Mouse (Mus musculus) neural tube, embryonic 15.5 days (tissue): ENCODE measurements around the gene Stim1. TPM values are rescaled to one million over a fixed set of nuclear protein-coding genes. Genes with fewer than 3 reads are reported as not detected.

Experiments used
- ATAC-seq: fragments of 200-750 bp; cut with Nextera tagmentation; 2 replicates; pipeline ENCODE4 v1.8.0; 2017; ENCODE audit warnings: mild to moderate bottlenecking, moderate TSS enrichment, moderate library complexity; ENCODE audit not compliant: low FRiP score
- H3K27ac ChIP-seq: fragments of 300-500 bp; sonication (generic); replicated peaks from 2 replicates; pipeline ENCODE4 v1.5.1; 2015; ENCODE audit warnings: mild to moderate bottlenecking, inconsistent platforms
- H3K27me3 ChIP-seq: fragments of 300-500 bp; sonication (generic); replicated peaks from 2 replicates; pipeline ENCODE4 v1.6.1; 2015; ENCODE audit warnings: inconsistent platforms
- H3K36me3 ChIP-seq: fragments of 300-500 bp; sonication (generic); 2 replicates; pipeline ENCODE4 v1.6.1; 2015; ENCODE audit warnings: inconsistent platforms
- H3K4me1 ChIP-seq: fragments of 300-500 bp; sonication (generic); 2 replicates; pipeline ENCODE4 v1.6.1; 2015; ENCODE audit warnings: inconsistent platforms
- H3K4me2 ChIP-seq: fragments of 300-500 bp; sonication (generic); 2 replicates; pipeline ENCODE4 v1.6.1; 2015; ENCODE audit warnings: inconsistent platforms, mild to moderate bottlenecking, moderate library complexity
- H3K4me3 ChIP-seq: fragments of 300-500 bp; sonication (generic); replicated peaks from 2 replicates; pipeline ENCODE4 v1.5.1; 2015; ENCODE audit warnings: mild to moderate bottlenecking, inconsistent platforms
- H3K9ac ChIP-seq: fragments of 300-500 bp; sonication (generic); replicated peaks from 2 replicates; pipeline ENCODE4 v1.6.1; 2015; ENCODE audit warnings: mild to moderate bottlenecking, inconsistent platforms
- H3K9me3 ChIP-seq: fragments of 300-500 bp; sonication (generic); replicated peaks from 2 replicates; pipeline ENCODE4 v1.6.1; 2016; ENCODE audit warnings: inconsistent platforms
- WGBS: fragments of 180-500 bp; shearing (Covaris S2); methylation state at CpG from one replicate; pipeline ENCODE4 v1.1.7; 2015; ENCODE audit warnings: mixed read lengths; 5-methylcytosine and 5-hydroxymethylcytosine counted together
- polyA plus RNA-seq: library from polyadenylated mRNA; unstranded; fragments of >200 nt; fragmentation: Nextera tagmentation; extraction: Ambion mirVana; gene quantifications from 2 replicates; pipeline ENCODE4 v1.2.1, GENCODE M21; 2015

Gene Stim1
- polyA plus RNA-seq, 1 experiment from 2014 or later = 13.2 TPM

DNA sequence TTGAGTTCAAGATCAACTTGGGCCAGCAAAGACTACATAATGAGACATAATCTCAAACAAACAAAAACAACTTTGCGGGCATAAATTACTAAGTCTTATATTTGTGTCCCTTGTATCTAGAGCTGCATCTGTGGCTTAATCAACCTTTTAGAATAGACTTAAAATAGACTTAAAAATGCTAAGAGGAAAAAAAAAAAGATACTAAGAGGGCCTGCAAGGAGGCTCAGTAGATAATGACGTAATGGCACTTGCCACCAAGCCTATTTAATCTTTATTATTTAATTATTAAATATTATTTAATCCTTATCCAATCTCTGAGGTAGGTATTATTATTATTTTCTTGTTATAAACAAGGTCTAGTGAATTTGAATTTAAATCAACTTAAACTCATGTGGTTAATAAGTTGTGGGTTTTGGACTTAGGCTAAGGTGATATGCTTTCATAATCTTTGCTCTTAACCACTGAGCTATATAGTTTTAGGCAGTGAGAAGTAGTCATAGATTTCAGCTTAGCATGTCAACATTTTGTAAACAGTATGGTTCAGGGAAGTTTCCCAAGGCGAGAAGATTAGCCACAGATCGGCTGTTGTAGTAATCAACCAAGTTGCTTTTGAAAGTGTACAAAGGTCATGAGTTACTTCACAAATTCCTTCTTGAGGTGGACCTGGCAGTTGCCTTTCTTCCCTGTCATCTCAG, 45.4 kb downstream of the Stim1 start:
- H3K27me3 ChIP-seq = no peaks in the 10 kb centered on the region
- no peak overlapping the region for H3K4me3 ChIP-seq
- H3K4me1 ChIP-seq = no peaks in the 10 kb centered on the region
- WGBS = 96% methylated on average over 4 of the region's 4 CpGs
- H3K27ac ChIP-seq = no peak overlapping the region
- H3K36me3 ChIP-seq = no peaks in the 10 kb centered on the region
- no peak overlapping the region for H3K4me2 ChIP-seq
- H3K9me3 ChIP-seq = no peaks in the 10 kb centered on the region
- H3K9ac ChIP-seq = no peak overlapping the region
- ATAC-seq = no peak

DNA sequence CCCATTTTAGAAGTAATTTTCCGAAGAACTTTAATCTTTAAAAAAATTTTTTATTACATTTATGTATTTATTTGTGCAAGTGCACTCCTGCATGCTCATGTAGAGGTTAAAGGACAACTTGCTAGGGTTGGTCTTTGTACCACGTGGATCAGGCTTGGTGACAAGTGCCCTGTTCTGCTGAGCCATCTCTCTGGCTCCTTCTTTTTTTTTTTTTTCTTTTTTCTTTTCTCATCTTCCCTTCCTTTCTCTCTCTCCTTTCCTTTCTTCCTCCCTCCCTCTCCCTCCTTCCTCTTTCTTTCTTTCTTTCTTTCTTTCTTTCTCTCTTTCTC, 45.9 kb downstream of the Stim1 start:
- Histone ChIP-seq H3K9me3 (no peaks in the 10 kb centered on the region), H3K36me3 (no peaks in the 10 kb centered on the region), H3K4me3 (no peak overlapping the region), H3K9ac (no peak overlapping the region), H3K27ac (no peak overlapping the region), H3K27me3 (no peaks in the 10 kb centered on the region), H3K4me2 (no peak overlapping the region), H3K4me1 (no peaks in the 10 kb centered on the region)
- ATAC-seq = no peak
- 78% methylated on average over 2 of the region's 2 CpGs for WGBS

DNA sequence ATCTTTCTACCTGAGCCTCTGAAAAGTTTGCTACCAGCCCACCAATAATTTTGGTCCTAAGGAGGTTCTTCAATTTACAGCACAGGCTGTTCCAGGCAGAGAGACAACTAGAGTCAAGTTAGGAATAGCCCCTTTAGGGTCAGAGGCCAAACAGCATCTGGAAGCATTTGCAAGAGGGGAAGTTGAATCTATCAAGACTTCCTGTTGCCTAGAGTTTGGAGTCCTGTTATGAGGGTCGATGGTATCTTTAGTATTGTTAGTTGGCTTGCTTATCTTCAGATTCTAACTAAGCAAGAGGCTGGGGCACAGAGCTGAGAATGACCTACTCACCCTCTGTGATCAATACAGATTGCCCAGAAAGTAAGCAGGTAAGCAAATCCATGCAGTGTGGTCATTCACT, 46.5 kb downstream of the Stim1 start:
- no peak overlapping the region for H3K9ac ChIP-seq
- no peaks in the 10 kb centered on the region for H3K36me3 ChIP-seq
- no peaks in the 10 kb centered on the region for H3K27me3 ChIP-seq
- WGBS = 79% methylated on average over 1 of the region's 1 CpGs
- H3K9me3 ChIP-seq = no peaks in the 10 kb centered on the region
- H3K27ac ChIP-seq = no peak overlapping the region
- no peak overlapping the region for H3K4me3 ChIP-seq
- H3K4me1 ChIP-seq = no peaks in the 10 kb centered on the region
- no peak for ATAC-seq
- no peak overlapping the region for H3K4me2 ChIP-seq

DNA sequence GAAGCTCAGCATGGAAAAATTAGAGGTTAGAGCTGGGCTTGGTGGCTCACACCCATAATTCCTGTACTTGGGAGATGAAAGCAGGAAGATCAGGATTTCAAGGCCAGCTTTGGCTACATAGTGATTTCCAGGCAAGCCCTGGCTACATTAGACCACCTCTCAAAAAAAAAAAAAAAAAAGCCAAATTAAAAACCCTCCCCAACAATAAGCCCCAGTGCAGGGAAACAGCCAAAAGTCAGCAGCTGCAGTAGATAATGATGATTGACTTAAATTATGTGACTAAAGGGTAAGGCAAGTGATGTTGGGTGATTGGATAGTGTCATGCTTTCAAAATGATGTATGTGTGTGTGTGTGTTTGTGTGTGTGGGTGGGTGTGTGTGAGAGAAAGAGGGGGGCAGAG, 47.3 kb downstream of the Stim1 start:
- H3K4me1 ChIP-seq = no peaks in the 10 kb centered on the region
- H3K9ac ChIP-seq = no peak overlapping the region
- H3K9me3 ChIP-seq = no peaks in the 10 kb centered on the region
- H3K36me3 ChIP-seq = no peaks in the 10 kb centered on the region
- H3K4me3 ChIP-seq = no peak overlapping the region
- no peaks in the 10 kb centered on the region for H3K27me3 ChIP-seq
- no peak for ATAC-seq
- H3K4me2 ChIP-seq = no peak overlapping the region
- H3K27ac ChIP-seq = no peak overlapping the region

DNA sequence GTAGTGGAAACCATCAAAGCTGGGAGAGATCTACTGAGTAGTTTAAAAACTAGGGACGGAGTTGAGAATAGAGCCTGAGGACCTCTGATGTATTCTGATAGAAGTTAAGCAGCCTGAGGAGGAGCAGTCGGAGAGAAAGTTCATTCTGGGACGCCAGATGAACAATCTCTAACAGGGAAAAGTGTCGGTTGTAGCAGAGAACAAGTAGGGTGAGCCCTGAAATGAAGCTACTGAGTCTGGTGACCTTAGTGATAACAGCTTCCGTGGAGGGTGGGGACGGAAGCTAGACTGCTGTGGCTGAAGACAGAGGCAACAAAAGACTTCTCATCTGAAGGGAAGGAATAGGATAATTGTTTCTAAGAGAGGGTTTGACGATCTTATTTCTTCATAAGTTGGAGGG, 47.8 kb downstream of the Stim1 start:
- ATAC-seq = no peak
- Histone ChIP-seq H3K4me2 (no peak overlapping the region), H3K9me3 (no peaks in the 10 kb centered on the region), H3K4me3 (no peak overlapping the region), H3K9ac (no peak overlapping the region), H3K36me3 (no peaks in the 10 kb centered on the region), H3K27me3 (no peaks in the 10 kb centered on the region), H3K4me1 (no peaks in the 10 kb centered on the region), H3K27ac (no peak overlapping the region)
- 45% methylated on average over 7 of the region's 7 CpGs for WGBS

DNA sequence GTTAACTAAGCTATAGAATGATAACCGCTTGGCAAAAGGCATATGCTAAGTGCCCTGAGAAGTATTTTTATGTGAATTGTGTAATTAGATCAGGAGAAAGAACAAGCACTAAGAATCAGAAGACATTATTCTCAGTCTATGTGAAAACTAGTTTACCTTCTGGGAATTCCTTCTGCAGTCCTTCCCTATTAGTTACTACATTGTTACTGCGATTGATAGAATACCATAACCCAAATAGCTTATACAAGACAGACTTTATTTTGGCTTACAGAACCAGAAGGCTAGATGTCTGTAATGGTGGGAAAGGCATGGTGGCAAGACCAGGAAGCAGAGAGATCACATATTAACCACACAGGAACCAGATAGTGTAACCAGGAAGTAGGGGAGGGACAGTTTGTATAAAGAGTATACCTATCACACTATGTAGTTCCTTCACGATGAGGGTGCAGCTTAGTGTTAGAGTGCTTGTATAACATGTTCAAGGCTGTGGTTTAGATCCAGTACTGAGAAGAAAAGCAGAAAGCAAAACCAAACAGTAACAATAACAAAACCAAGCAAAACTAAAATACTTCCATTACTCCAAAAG, 50.1 kb downstream of the Stim1 start:
- no peaks in the 10 kb centered on the region for H3K9me3 ChIP-seq
- no peaks in the 10 kb centered on the region for H3K4me1 ChIP-seq
- no peak overlapping the region for H3K4me2 ChIP-seq
- H3K36me3 ChIP-seq = no peaks in the 10 kb centered on the region
- WGBS = 94% methylated on average over 3 of the region's 3 CpGs
- H3K4me3 ChIP-seq = no peak overlapping the region
- H3K9ac ChIP-seq = no peak overlapping the region
- H3K27me3 ChIP-seq = no peaks in the 10 kb centered on the region
- ATAC-seq = no peak
- H3K27ac ChIP-seq = no peak overlapping the region

DNA sequence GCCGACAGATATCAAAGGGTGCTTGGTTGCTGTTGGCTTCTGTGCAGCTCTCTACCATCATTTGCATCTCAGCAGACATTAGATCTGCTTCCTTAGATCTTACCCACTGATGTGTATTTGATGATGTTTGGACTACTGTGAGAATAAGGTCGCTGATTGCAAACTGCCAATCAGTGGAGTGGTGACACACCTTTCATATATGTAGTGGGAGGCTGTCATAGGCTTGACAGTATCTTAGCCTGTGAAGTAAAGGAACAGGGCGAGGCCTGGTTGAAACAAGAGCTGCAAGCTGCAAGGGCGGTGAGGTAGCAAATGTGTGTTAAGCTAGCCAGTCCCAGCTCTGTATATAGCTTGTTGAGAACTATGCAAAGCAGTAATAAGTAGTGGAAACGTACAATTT, 54.5 kb downstream of the Stim1 start:
- Histone ChIP-seq H3K9ac (no peak overlapping the region), H3K27ac (no peak overlapping the region), H3K36me3 (no peaks in the 10 kb centered on the region), H3K4me1 (no peaks in the 10 kb centered on the region), H3K27me3 (no peaks in the 10 kb centered on the region), H3K4me2 (no peak overlapping the region), H3K4me3 (no peak overlapping the region), H3K9me3 (no peaks in the 10 kb centered on the region)
- WGBS = 90% methylated on average over 5 of the region's 5 CpGs
- no peak for ATAC-seq

DNA sequence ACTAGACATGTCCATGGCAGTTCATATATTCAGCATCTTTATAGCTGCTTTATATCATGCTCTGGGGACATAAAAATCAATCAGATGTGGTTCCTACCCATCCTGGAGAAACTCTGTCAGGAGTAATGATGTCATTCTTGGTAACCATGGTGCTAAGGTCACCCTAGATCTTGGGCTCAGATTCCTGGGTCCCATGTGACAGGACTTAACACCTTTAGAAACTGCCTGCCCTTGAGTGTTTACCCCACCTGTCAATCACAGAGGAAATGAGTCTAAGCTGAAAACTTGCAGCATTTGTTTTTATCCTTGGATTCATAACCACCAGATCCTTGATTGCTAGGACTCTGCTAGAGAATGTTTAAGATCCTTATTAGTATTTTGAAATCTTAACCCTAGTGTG, 58.7 kb downstream of the Stim1 start:
- Histone ChIP-seq H3K36me3 (no peaks in the 10 kb centered on the region), H3K9me3 (no peaks in the 10 kb centered on the region), H3K27ac (no peak overlapping the region), H3K9ac (no peak overlapping the region), H3K4me1 (no peaks in the 10 kb centered on the region), H3K4me2 (no peak overlapping the region), H3K4me3 (no peak overlapping the region), H3K27me3 (no peaks in the 10 kb centered on the region)
- no peak for ATAC-seq

DNA sequence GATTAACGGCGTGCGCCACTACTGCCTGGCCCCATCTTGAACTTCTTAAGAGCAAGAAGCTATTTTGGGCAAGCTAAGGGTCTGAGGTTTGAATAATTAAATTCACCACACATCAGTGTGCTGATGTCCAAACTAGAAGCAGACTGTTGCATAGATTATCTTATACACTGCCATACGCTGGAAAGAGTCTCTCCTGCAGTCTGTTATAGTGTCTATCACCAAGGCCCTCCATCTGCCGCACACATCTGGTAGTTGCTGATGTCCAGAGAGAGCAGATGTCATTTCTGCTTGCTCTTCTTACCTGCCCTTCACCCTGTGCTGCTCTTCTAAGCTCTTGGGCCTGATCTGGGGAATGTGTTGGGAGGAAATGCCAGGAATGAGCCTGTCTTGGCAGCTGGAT, 62.7 kb downstream of the Stim1 start:
- 93% methylated on average over 5 of the region's 5 CpGs for WGBS
- H3K9ac ChIP-seq = no peak overlapping the region
- ATAC-seq = no peak
- no peak overlapping the region for H3K27ac ChIP-seq
- no peak overlapping the region for H3K4me3 ChIP-seq
- no peak overlapping the region for H3K4me2 ChIP-seq
- H3K9me3 ChIP-seq = no peaks in the 10 kb centered on the region
- H3K36me3 ChIP-seq = no peaks in the 10 kb centered on the region
- no peaks in the 10 kb centered on the region for H3K27me3 ChIP-seq
- no peaks in the 10 kb centered on the region for H3K4me1 ChIP-seq

DNA sequence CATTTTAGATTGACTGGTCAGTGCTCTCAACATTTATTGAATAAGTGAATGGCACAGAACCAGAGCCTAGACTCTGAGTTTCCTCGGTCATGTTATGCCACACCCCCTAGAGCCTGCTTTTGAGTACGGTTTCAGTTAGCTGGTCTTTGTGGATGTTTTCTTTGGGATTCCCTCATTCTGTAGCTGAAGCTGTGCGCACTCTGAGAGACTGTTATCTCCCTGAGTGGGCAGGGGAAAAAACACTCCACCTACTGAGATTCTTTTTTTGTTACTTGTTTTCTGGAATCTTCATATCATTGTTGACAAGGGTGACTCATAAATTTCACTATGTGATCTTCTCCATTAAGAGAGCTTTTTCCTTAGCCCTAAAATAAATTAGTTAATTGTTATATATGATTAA, 63.9 kb downstream of the Stim1 start:
- no peak overlapping the region for H3K9ac ChIP-seq
- ATAC-seq = no peak
- no peak overlapping the region for H3K4me2 ChIP-seq
- H3K36me3 ChIP-seq = no peaks in the 10 kb centered on the region
- H3K4me1 ChIP-seq = no peaks in the 10 kb centered on the region
- no peaks in the 10 kb centered on the region for H3K9me3 ChIP-seq
- H3K4me3 ChIP-seq = no peak overlapping the region
- 73% methylated on average over 3 of the region's 3 CpGs for WGBS
- no peak overlapping the region for H3K27ac ChIP-seq
- no peaks in the 10 kb centered on the region for H3K27me3 ChIP-seq

DNA sequence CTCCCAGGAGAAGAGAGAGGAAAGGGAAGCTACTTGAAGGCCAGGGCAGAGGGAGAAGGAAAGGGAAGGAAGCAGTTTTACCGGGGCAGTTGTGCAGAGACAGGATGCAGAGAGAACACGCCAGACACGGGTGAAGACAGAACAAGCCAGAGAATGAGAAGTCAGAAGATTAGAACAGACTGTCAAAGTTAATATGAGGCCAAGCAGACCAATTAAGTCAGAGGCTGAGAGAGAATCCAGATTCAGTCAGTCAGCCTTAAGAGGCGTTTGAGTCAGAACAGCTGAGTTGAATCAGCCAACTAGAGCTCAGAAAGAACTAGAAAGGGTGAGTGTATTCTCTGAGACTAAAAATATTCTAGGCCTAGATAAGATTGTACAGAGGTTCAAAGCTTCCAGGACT, 66.1 kb downstream of the Stim1 start:
- Histone ChIP-seq H3K4me2 (no peak overlapping the region), H3K4me1 (no peaks in the 10 kb centered on the region), H3K36me3 (no peaks in the 10 kb centered on the region), H3K4me3 (no peak overlapping the region), H3K9me3 (no peaks in the 10 kb centered on the region), H3K27me3 (no peaks in the 10 kb centered on the region), H3K27ac (no peak overlapping the region), H3K9ac (no peak overlapping the region)
- 88% methylated on average over 4 of the region's 4 CpGs for WGBS
- no peak for ATAC-seq

DNA sequence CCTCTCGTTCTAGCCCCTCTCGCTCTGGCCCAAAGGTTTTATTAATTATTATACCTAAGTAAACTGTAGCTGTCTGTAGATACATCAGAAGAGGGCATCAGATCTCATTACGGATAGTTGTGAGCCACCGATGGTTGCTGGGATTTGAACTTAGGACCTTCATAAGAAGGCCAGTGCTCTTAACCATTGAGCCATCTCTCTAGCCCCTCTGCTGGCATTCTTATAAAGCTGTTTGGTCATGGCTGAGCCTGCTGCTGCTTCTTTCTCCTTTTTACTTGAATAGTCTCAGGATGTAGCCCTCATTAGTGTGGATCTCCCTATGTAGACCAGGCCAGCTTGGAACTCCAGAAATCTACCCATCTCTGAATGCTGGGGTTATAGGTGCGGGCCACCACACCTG, 69.7 kb downstream of the Stim1 start:
- Histone ChIP-seq H3K36me3 (no peaks in the 10 kb centered on the region), H3K9ac (no peak overlapping the region), H3K4me3 (no peak overlapping the region), H3K27ac (no peak overlapping the region), H3K9me3 (no peaks in the 10 kb centered on the region), H3K27me3 (no peaks in the 10 kb centered on the region), H3K4me1 (no peaks in the 10 kb centered on the region), H3K4me2 (no peak overlapping the region)
- no peak for ATAC-seq
- 96% methylated on average over 5 of the region's 5 CpGs for whole genome bisulfite sequencing

DNA sequence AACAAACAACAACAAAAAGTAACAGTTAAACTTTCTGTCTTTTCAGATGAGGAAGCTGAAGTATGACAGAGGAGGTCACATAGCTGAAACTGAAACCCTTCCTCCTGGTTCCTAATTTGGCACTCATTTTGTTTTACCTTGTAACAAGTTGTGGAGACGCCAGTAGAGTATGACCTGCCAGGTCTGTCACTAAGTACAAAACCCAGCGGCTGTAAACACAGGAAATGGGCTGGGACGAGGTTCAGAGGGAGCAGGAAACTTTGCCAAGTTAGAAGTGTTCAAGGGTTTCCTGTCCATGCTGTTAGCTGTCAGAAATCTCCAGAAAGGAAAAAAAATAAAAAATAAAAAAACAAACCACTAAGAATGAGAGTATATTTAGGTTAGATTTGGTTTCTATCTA, 70.3 kb downstream of the Stim1 start:
- H3K9ac ChIP-seq = no peak overlapping the region
- H3K4me1 ChIP-seq = no peaks in the 10 kb centered on the region
- no peaks in the 10 kb centered on the region for H3K36me3 ChIP-seq
- H3K27ac ChIP-seq = no peak overlapping the region
- H3K9me3 ChIP-seq = no peaks in the 10 kb centered on the region
- no peak overlapping the region for H3K4me2 ChIP-seq
- ATAC-seq = no peak
- 67% methylated on average over 3 of the region's 3 CpGs for WGBS
- H3K4me3 ChIP-seq = no peak overlapping the region
- H3K27me3 ChIP-seq = no peaks in the 10 kb centered on the region
